Mouse (Mus musculus) erythroblast, embryonic 14.5 days (primary cell): ENCODE results near the gene Zc3h7b. TPM values are rescaled to one million over a fixed set of nuclear protein-coding genes. Genes with fewer than 3 reads are reported as not detected.

ENCODE experiments used
- H3K27me3 ChIP-seq: 2 replicates; pipeline ENCODE4 v1.6.1; 2012; ENCODE audit warnings: inconsistent platforms; ENCODE audit not compliant: control insufficient read depth
- H3K36me3 ChIP-seq: 2 replicates; pipeline ENCODE4 v1.6.1; 2012; ENCODE audit warnings: mild to moderate bottlenecking, inconsistent platforms; ENCODE audit not compliant: control insufficient read depth
- H3K4me1 ChIP-seq: 2 replicates; pipeline ENCODE4 v1.6.1; 2012; ENCODE audit warnings: inconsistent platforms; ENCODE audit not compliant: control insufficient read depth
- H3K4me3 ChIP-seq: replicated peaks from 2 replicates; pipeline ENCODE3; 2012; ENCODE audit warnings: moderate library complexity, mild to moderate bottlenecking, inconsistent platforms
- H3K9me3 ChIP-seq: 2 replicates; pipeline ENCODE4 v1.6.1; 2012; ENCODE audit warnings: low read length, inconsistent platforms, mixed read lengths; ENCODE audit not compliant: control insufficient read depth
- GATA1 ChIP-seq: IDR thresholded peaks from 2 replicates; pipeline ENCODE4 v1.6.1; 2012; ENCODE audit warnings: low read length, inconsistent platforms, mixed read lengths
- TAL1 ChIP-seq: IDR thresholded peaks from 3 replicates; pipeline ENCODE4 v1.6.1; 2012; ENCODE audit warnings: low read length, inconsistent platforms, mixed read lengths
- polyA plus RNA-seq: library from polyadenylated mRNA; stranded (reverse); fragments of >175 nt; gene quantifications from 2 replicates; pipeline ENCODE4 v1.2.3, GENCODE M21; 2012

The Zc3h7b gene
- polyA plus RNA-seq, 1 experiment: 0.85 TPM

GRCm38 (mm10) chr15:81845724-81846123 is 100.9 kb downstream of the Zc3h7b start:
- Histone ChIP-seq H3K36me3 (peaks cover 31% of the 10 kb centered on the region), H3K4me3 (no peak overlapping the region), H3K4me1 (peaks cover 17% of the 10 kb centered on the region), H3K9me3 (no peaks in the 10 kb centered on the region), H3K27me3 (peaks cover 2% of the 10 kb centered on the region; the same call in 1 of the 2 replicates)
- TF ChIP-seq TAL1 (no peak), GATA1 (no peak)

Other genes with a start within 250 kb of the Zc3h7b start
- gene Ep300, start 159.7 kb upstream of the Zc3h7b start, polyA plus RNA-seq: 2.2 and 2.4 TPM in 2 replicates
- gene L3mbtl2, start 81.2 kb upstream of the Zc3h7b start, polyA plus RNA-seq: 0.52 and 0.74 TPM in 2 replicates
- gene Chadl, start 47.8 kb upstream of the Zc3h7b start, polyA plus RNA-seq: 0.03 TPM in 1 of 2 replicates, not detected in the other
- 43.1 and 44.2 TPM in 2 replicates for gene Rangap1, start 473 bp downstream of the Zc3h7b start, polyA plus RNA-seq
- gene Tef, start 57.4 kb downstream of the Zc3h7b start, polyA plus RNA-seq: 0.26 and 0.90 TPM in 2 replicates
- 1.7 and 2.3 TPM in 2 replicates for gene Tob2, start 113.7 kb downstream of the Zc3h7b start, polyA plus RNA-seq
- gene Phf5a, start 126.9 kb downstream of the Zc3h7b start, polyA plus RNA-seq: 1.9 and 3.0 TPM in 2 replicates
- gene Aco2, start 127.3 kb downstream of the Zc3h7b start, polyA plus RNA-seq: 17.5 and 19.1 TPM in 2 replicates
- 5.2 and 7.4 TPM in 2 replicates for gene Polr3h, start 181.2 kb downstream of the Zc3h7b start, polyA plus RNA-seq
- not detected in 2 replicates for gene Csdc2, start 191.7 kb downstream of the Zc3h7b start, polyA plus RNA-seq
- gene Pmm1, start 215.9 kb downstream of the Zc3h7b start, polyA plus RNA-seq: 4.2 and 6.3 TPM in 2 replicates
- gene 1700029P11Rik, start 235.5 kb downstream of the Zc3h7b start, polyA plus RNA-seq: not detected in 2 replicates
- 1.2 and 1.4 TPM in 2 replicates for gene Xrcc6, start 242.8 kb downstream of the Zc3h7b start, polyA plus RNA-seq